8 mouse cellular contexts compared by ENCODE assay signal in the genomic region with DNA sequence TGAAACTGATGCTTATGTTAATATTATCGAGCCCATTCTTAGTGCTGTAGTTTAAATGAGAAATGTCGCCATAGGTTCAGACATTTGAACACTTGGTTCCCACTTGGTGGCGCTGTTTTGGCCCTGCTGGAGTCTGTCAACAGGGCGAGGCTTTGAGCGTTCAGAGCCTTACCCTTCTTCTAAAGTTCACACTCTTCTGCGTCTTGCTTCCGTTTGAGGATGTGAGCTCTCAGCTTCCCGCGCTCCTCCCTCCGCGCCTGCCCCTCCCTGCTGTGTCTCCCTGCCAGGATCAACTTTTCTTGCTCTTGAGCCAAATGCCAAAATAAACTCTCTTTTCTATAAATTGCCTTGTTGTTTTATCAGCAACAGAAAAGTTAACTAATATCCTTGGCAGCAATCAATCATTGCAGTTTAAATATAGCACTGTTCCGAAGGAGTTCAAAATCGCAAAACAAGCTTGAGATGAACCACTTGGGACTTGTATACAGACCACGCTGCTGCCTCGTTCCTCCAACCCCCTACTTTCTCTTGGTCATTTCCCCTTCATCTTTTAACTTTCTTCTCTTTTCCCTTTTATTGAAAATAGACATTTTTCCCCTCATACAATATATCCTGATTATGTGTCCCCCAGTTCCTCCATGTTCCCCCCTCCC. TPM values are rescaled to one million over a fixed set of nuclear protein-coding genes. Genes with fewer than 3 reads are reported as not detected.
DNase-seq lines count a peak whose midpoint lies in the region; ATAC-seq and TF ChIP-seq lines count a peak whose summit lies in the region.

No protein-coding gene starts in this region.

- H3K9me3 ChIP-seq in E14TG2a.4 (ENCODE audit: low read length) = no peaks in the 10 kb centered on the region
- no peaks in the 10 kb centered on the region; the same call in 1 of the 2 replicates for H3K9me3 ChIP-seq in heart, embryonic 12.5 days (replicated peaks)

- H3K36me3 ChIP-seq in E14TG2a.4 (ENCODE audit: insufficient read depth, low read length) = no peaks in the 10 kb centered on the region
- H3K36me3 ChIP-seq in heart, embryonic 12.5 days = no peaks in the 10 kb centered on the region

- H3K27ac ChIP-seq in heart, embryonic 12.5 days (ENCODE audit: poor library complexity, severe bottlenecking) = no peak overlapping the region; the same call in 1 of the 2 replicates
- no peak overlapping the region for H3K27ac ChIP-seq in cerebellum, adult 2 months (ENCODE audit: insufficient read depth, low read length)

- peak overlapping the region; percentile 27; the same call in 1 of the 2 replicates for H3K4me2 ChIP-seq in heart, embryonic 12.5 days

- H3K27me3 ChIP-seq in E14TG2a.4 (ENCODE audit: insufficient read depth, low read length) = no peaks in the 10 kb centered on the region
- no peaks in the 10 kb centered on the region for H3K27me3 ChIP-seq in heart, embryonic 12.5 days (replicated peaks)
- H3K27me3 ChIP-seq in cerebellum, adult 2 months (ENCODE audit: control insufficient read depth, insufficient read depth, low read length) = no peaks in the 10 kb centered on the region

- no peaks in the 10 kb centered on the region for H3K4me1 ChIP-seq in E14TG2a.4 (replicated peaks; ENCODE audit: low read depth, low read length)
- H3K4me1 ChIP-seq in heart, embryonic 12.5 days (replicated peaks) = no peaks in the 10 kb centered on the region; the same call in 1 of the 2 replicates
- no peaks in the 10 kb centered on the region for H3K4me1 ChIP-seq in cerebellum, adult 2 months (ENCODE audit: control insufficient read depth, insufficient read depth, low read length)

- DNase-seq in WW6 (ENCODE audit: low read depth, low spot score) = peak; percentile 5
- peak; percentile 53 to 74 for DNase-seq in kidney, postnatal 25 days
- DNase-seq in right cerebral cortex, adult 18-20 months = no peak
- DNase-seq in cerebellum, adult 2 months = no peak
- DNase-seq in cerebellum, postnatal 10 days = no peak

- 40% methylated on average over 15 of the region's 15 CpGs for WGBS in heart, embryonic 12.5 days
- 52% methylated on average over 15 of the region's 15 CpGs for WGBS in cerebellum, adult 2 months

- H3K9ac ChIP-seq in heart, embryonic 12.5 days = no peak overlapping the region

- 0 out of 2 replicates have a peak, but pooled peaks have one; percentile 45 for ATAC-seq in heart, embryonic 12.5 days (ENCODE audit: insufficient number of reproducible peaks, low FRiP score)
- ATAC-seq in erythroblast, adult 5-6 weeks (replicated peaks; ENCODE audit: low FRiP score, poor library complexity, severe bottlenecking) = no peak

- H3K4me3 ChIP-seq in E14TG2a.4 (replicated peaks; ENCODE audit: low read length) = no peak overlapping the region
- H3K4me3 ChIP-seq in heart, embryonic 12.5 days = no peak overlapping the region
- H3K4me3 ChIP-seq in cerebellum, adult 2 months (replicated peaks; ENCODE audit: insufficient read depth, low read depth, low read length) = no peak overlapping the region

- no peak for TF ChIP-seq POLR2A in cerebellum, adult 2 months (IDR thresholded peaks at IDR 0.05; ENCODE audit: borderline replicate concordance, insufficient read depth, low read length)

- TF ChIP-seq CTCF in E14TG2a.4 (conservative IDR thresholded peaks at IDR 0.05; ENCODE audit: low read length) = 0 out of 2 replicates have a peak, but pooled peaks have one; percentile 11
- no peak for TF ChIP-seq CTCF in cerebellum, adult 2 months (IDR thresholded peaks at IDR 0.05; ENCODE audit: borderline replicate concordance, insufficient read depth, low read depth, low read length)

RNA-seq across cellular contexts. Expression of a gene that starts 42.4 kb away (rescaled TPM):
- polyA plus RNA-seq in heart, embryonic 12.5 days (2016; fragmentation: Nextera tagmentation; extraction: Ambion mirVana) = 44.1 and 44.3 TPM in 2 replicates
- not detected in 2 replicates for total RNA-seq in erythroblast, adult 5-6 weeks (2015; ENCODE audit: low replicate concordance)
- total RNA-seq in erythroblast, adult 5-6 weeks (2017; ENCODE audit: low replicate concordance) = not detected in 2 replicates
- polyA plus RNA-seq in cerebellum, adult 2 months (2012; rRNA removed) = 171 and 206 TPM in 2 replicates

Comparison
In these comparisons a context has a peak if more than half of its experiments do, and no peak if none do; other contexts are left out.
1. DNase-seq: peak in WW6 (single experiment) and kidney, postnatal 25 days (2 of 2); none in right cerebral cortex, adult 18-20 months (single experiment), cerebellum, adult 2 months (0 of 2) and cerebellum, postnatal 10 days (0 of 2).